Mouse (Mus musculus) cerebellum, adult 18-20 months (tissue): ENCODE data around the gene Wipi1.

Experiments
- DNase-seq, 2 experiments: peaks; one replicate each; pipeline ENCODE4 v3.0.0; 2021

The Wipi1 gene

GRCm38 (mm10) chr11:109574604-109575003 lies 37.2 kb downstream of the Wipi1 start:
- no peak for DNase-seq

- no peak for DNase-seq
These were observed 39.7 kb downstream of the Wipi1 start for GRCm38 (mm10) chr11:109572051-109572450.

- DNase-seq, result no peak
These were observed 42.0 kb downstream of the Wipi1 start for GRCm38 (mm10) chr11:109569809-109570208.

DNA sequence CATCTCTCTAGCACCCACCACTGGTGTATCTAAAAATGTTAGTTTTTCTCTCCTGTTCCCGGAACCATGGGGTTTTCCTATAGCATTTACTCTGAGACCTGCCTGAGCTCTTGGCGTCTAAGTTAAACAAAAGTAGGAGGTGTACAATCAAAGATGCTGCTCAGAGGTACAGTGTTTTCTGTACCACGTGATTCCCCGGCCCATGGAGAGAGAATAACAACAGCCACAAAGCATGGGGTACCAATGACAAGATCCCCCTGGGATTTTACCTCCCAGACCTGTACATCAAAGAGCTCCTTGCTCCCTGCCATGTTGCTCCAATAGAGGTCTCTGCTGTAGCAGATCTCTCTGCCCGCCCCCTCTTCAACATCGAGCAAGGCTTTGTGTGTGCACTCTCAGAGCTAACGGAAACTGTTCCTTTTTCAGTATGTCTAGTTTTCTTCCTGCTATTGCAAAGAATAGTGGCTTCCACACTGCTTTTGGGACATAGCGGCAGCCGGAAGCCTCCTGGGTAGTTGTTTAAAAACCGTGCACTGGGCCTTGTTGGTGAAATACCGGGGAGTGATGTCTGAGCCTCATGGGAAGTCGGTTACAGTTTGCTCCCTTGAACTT lies 42.7 kb downstream of the Wipi1 start:
- DNase-seq, result no peak

- no peak for DNase-seq
These were observed 47.1 kb downstream of the Wipi1 start for GRCm38 (mm10) chr11:109564466-109565214.

DNA sequence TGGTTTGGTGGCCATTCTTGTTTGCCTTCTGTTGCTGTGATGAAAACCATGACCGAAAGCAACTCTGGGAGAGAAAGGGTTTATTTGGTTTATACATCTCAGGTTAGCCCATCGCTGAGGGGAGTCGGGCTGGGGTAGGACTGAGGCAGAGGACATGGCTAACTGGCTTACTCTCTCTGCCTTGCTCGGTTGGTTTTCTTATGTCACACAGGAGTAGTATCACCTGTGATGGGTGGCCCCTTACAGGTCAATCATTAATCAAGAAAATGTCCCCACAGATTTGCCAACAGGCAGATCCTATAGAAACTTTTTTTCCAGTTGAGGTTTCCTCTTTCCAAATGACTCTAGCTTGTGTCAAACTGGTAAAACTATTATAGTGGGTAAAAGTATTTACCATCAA lies 48.1 kb downstream of the Wipi1 start:
- no peak for DNase-seq

GRCm38 (mm10) chr11:109561445-109561844 lies 50.3 kb downstream of the Wipi1 start:
- DNase-seq, result no peak

GRCm38 (mm10) chr11:109560793-109561257 lies 50.9 kb downstream of the Wipi1 start:
- DNase-seq, result no peak

DNA sequence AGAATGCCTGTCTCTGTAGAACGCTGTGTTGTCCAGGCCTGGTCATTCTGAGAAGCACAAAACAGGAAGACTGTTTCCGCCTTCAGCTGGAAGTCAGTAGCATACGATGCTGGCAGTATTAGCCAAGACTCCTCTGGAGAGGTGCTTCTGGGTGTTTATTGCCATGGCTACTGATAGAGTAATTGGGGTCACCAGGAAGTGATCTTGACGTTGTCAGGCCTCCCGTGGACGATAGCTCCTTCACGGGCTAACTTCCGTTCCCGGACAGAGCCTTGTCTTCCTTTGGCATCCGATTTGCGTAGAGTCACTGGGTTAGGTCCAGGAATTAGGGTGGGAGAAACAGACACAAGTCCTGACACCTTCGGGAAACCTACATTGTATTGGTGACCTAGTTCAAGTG lies 52.5 kb downstream of the Wipi1 start:
- DNase-seq, result no peak

DNA sequence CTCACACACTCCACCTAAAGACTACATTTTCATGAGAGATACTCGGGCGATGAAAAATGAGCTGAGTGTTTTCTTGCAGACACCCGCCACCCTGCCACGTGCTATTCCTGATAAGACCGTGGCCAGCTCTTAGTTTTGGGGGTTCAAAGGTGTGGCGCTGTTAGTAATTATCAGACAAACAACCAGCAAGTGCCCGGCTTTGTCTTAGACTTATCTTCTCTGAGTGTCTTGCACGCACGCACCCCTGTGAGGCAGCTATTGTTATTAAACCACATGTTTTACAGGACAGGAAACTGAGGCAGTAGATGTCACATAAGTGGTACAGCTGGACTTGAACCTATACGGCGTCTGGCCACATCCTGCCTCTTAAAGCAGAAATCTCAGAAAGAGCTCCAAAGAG lies 54.3 kb downstream of the Wipi1 start:
- DNase-seq, result no peak

GRCm38 (mm10) chr11:109556130-109556529 lies 55.6 kb downstream of the Wipi1 start:
- no peak for DNase-seq

- DNase-seq, result no peak
These were observed 57.3 kb downstream of the Wipi1 start for GRCm38 (mm10) chr11:109554443-109554842.

DNA sequence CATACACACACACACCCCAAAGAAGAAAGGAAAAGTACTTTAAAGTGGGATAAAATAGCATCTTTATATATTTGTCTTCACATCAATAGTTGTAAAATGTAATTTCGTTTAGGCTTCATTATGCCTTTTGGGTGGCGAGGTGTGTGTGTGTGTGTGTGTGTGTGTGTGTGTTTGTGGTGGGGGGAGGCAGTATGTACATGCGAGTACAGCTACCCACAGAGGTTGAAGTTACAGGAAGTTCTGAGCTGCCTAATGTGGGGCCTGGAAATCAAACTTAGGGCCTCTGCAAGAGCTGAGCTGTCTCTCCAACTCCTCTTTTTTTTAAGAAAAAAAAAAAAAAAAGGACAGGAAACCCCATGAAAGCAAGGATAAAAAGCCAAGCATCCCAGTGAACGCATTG lies 57.8 kb downstream of the Wipi1 start:
- DNase-seq, result no peak

DNA sequence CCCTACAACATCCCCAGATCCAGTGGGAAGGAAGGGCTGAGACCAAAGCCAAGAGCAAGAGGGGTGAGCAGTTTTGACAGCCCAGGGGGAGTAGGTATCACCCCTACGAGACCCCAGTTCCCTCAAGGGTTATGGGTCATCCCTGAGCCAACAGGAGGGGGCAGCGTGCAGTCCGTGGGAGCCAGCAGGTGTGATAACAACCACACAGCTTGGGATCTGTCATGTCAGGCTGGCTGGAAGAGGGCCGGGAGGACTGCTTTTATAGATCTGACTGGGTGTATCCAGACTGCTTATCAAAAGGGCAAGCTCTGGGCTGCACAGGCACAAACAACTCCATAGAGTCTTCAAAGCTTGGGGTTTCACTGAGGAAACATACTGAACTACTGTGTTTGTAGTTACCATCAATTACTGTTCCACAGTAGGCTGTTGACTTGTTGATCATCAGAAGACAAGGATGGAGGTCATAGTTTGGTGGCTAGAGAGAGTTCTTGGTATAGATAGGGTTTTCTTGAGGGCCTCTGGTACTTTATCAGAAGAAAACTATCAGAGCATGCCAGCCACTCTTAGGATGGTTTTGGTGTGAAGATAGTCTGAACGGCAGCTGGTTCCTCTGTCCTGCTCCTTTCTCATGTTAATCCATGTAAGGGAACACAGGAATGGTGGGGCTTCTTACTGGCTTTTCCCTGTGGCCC lies 62.0 kb downstream of the Wipi1 start:
- no peak for DNase-seq

DNA sequence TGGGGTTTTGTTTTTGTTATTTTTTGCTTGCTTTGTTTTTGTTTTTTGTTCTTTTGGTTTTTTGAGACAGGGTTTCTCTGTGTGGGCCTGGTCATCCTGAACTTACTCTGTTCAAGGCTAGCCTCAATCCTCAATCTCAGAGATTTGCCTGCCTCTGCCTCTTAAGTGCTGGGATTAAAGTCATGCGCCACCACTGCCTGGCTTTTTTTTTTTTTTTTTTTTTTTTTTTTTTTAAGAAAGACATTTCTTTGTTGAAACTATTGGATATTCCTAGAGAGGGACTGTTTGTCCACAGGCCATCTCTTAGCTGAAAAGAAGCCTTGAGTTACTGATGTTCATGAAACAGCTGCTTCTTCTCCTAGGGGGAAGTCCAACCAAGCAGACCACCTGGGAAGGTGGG lies 64.1 kb downstream of the Wipi1 start:
- DNase-seq, result no peak

GRCm38 (mm10) chr11:109546305-109547001 lies 65.3 kb downstream of the Wipi1 start:
- no peak for DNase-seq

GRCm38 (mm10) chr11:109545700-109546143 lies 66.0 kb downstream of the Wipi1 start:
- DNase-seq, result no peak

- DNase-seq, result no peak
These were observed 66.5 kb downstream of the Wipi1 start for GRCm38 (mm10) chr11:109545265-109545664.

- no peak for DNase-seq
These were observed 67.3 kb downstream of the Wipi1 start for GRCm38 (mm10) chr11:109544432-109544831.

- no peak for DNase-seq
These were observed 68.3 kb downstream of the Wipi1 start for GRCm38 (mm10) chr11:109543466-109543865.

- DNase-seq, result no peak
These were observed 72.5 kb downstream of the Wipi1 start for GRCm38 (mm10) chr11:109539290-109539689.

GRCm38 (mm10) chr11:109536939-109537338 lies 74.8 kb downstream of the Wipi1 start:
- no peak for DNase-seq

DNA sequence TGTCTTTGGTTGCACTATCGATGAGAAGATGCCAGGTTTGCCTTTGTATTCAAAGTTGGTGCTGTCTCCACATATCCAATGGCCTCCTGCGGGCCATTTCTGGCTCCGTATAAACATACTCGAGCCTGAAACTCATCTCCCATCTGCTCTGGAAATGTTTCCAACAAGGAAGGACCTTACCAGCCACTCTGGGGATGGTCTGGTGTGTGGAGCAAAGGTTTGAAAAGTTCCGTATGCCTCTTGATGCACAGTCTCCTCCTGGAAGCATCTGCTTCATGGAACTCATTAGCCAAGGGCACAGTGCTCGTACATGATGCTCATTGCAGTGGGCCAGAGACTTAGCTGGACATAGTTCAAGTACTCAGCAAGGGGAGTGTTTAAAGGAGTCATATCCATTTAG lies 75.8 kb downstream of the Wipi1 start:
- DNase-seq, result peak; percentile 69 to 71
